Mouse (Mus musculus): ENCODE measurements at regions not wholly inside any gene's neighbourhood (a gene's known extent, or its start where the extent isn't known, plus 50 kb on each side); places are given as distances from the start of the nearest gene placed in this dataset.

DNA sequence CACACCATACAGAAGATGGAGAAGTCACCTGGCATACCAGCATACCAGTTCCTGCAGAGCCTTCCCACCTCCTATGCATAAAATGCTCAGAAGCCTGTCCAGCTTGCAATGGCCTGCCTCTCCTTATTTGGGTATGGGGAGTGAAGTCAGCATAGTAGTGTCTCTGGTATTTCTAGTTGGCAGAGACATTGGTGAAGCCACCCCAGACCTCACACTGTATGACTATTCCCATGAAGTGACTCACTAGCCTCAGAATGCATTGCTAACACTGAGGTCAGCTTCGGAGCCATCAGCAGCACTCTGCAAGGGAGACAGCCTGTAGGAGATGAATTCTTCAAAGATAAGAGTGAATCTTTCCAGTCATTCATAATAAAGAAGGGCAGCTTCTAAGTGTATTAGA, 325.2 kb upstream of the Actbl2 start:
- no peak overlapping the region for H3K27ac ChIP-seq (replicated peaks; ENCODE audit: low read depth, low read length)
- H3K4me2 ChIP-seq (ENCODE audit: low read depth, severe bottlenecking) = no peak overlapping the region
- H3K4me3 ChIP-seq (ENCODE audit: low read depth, low read length) = no peak overlapping the region
- no peak overlapping the region for H3K9ac ChIP-seq (ENCODE audit: low read length)
- WGBS = 98% methylated on average over 1 of the region's 1 CpGs
- ATAC-seq (ENCODE audit: insufficient number of reproducible peaks, low FRiP score, low TSS enrichment, low read depth) = no peak
- DNase-seq (ENCODE audit: low spot score) = no peak
- no peaks in the 10 kb centered on the region for H3K9me3 ChIP-seq (ENCODE audit: control insufficient read depth, low read length)
- no peaks in the 10 kb centered on the region for H3K4me1 ChIP-seq (ENCODE audit: control insufficient read depth, insufficient read depth, low read length)
- no peaks in the 10 kb centered on the region for H3K27me3 ChIP-seq (ENCODE audit: control insufficient read depth, insufficient read depth, low read length)
- H3K36me3 ChIP-seq (ENCODE audit: control insufficient read depth, insufficient read depth, low read length) = no peaks in the 10 kb centered on the region

- Histone ChIP-seq H3K4me3 (ENCODE audit: low read depth, low read length) (no peak overlapping the region), H3K4me1 (ENCODE audit: control insufficient read depth, insufficient read depth, low read length) (0 out of 2 replicates have a peak, but pooled peaks cover 2% of the 10 kb centered on the region), H3K27me3 (ENCODE audit: control insufficient read depth, insufficient read depth, low read length) (no peaks in the 10 kb centered on the region), H3K4me2 (ENCODE audit: low read depth, severe bottlenecking) (no peak overlapping the region), H3K9ac (ENCODE audit: low read length) (no peak overlapping the region), H3K36me3 (ENCODE audit: control insufficient read depth, insufficient read depth, low read length) (no peaks in the 10 kb centered on the region), H3K9me3 (ENCODE audit: control insufficient read depth, low read length) (no peaks in the 10 kb centered on the region), H3K27ac (replicated peaks; ENCODE audit: low read depth, low read length) (no peak overlapping the region)
- ATAC-seq (ENCODE audit: insufficient number of reproducible peaks, low FRiP score, low TSS enrichment, low read depth) (no peak), DNase-seq (ENCODE audit: low spot score) (no peak)
- WGBS = 76% methylated on average over 1 of the region's 1 CpGs
Observed at GRCm38 (mm10) chr13:110941587-110941986, 313.2 kb upstream of the Actbl2 start.

GRCm38 (mm10) chr13:110942986-110943644, 311.7 kb upstream of the Actbl2 start:
- ATAC-seq (ENCODE audit: insufficient number of reproducible peaks, low FRiP score, low TSS enrichment, low read depth) = no peak
- Histone ChIP-seq H3K36me3 (ENCODE audit: control insufficient read depth, insufficient read depth, low read length) (no peaks in the 10 kb centered on the region), H3K9ac (ENCODE audit: low read length) (no peak overlapping the region), H3K4me3 (ENCODE audit: low read depth, low read length) (no peak overlapping the region), H3K4me1 (ENCODE audit: control insufficient read depth, insufficient read depth, low read length) (0 out of 2 replicates have a peak, but pooled peaks cover 2% of the 10 kb centered on the region), H3K4me2 (ENCODE audit: low read depth, severe bottlenecking) (no peak overlapping the region), H3K9me3 (ENCODE audit: control insufficient read depth, low read length) (no peaks in the 10 kb centered on the region), H3K27ac (replicated peaks; ENCODE audit: low read depth, low read length) (no peak overlapping the region), H3K27me3 (ENCODE audit: control insufficient read depth, insufficient read depth, low read length) (no peaks in the 10 kb centered on the region)
- DNase-seq (ENCODE audit: low spot score) = no peak
- WGBS = 69% methylated on average over 4 of the region's 4 CpGs

DNA sequence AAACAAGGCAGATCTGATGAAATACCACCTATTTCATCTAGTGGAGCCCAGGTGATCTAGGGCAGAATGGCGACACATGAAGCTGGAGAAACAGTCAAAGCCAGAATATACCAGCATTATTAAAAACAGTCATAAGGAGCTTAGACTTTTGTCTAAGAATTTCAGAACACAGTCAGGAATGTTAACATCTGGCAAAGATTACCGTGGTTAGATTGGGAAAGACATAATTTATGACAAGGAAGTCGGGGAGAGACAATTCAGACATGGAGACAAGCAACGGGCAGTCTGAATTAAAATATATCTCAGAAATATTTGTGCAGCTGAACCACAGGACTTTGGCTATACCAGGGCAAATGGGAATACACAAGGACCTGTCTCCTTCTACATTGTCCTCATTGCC, 310.8 kb upstream of the Actbl2 start:
- DNase-seq (ENCODE audit: low spot score) (no peak), ATAC-seq (ENCODE audit: insufficient number of reproducible peaks, low FRiP score, low TSS enrichment, low read depth) (no peak)
- no peaks in the 10 kb centered on the region for H3K36me3 ChIP-seq (ENCODE audit: control insufficient read depth, insufficient read depth, low read length)
- H3K27me3 ChIP-seq (ENCODE audit: control insufficient read depth, insufficient read depth, low read length) = no peaks in the 10 kb centered on the region
- H3K4me3 ChIP-seq (ENCODE audit: low read depth, low read length) = no peak overlapping the region
- no peak overlapping the region for H3K27ac ChIP-seq (replicated peaks; ENCODE audit: low read depth, low read length)
- 13% methylated on average over 4 of the region's 4 CpGs for WGBS
- H3K9ac ChIP-seq (ENCODE audit: low read length) = no peak overlapping the region
- no peaks in the 10 kb centered on the region for H3K9me3 ChIP-seq (ENCODE audit: control insufficient read depth, low read length)
- 0 out of 2 replicates have a peak, but pooled peaks cover 2% of the 10 kb centered on the region for H3K4me1 ChIP-seq (ENCODE audit: control insufficient read depth, insufficient read depth, low read length)
- H3K4me2 ChIP-seq (ENCODE audit: low read depth, severe bottlenecking) = no peak overlapping the region; the same call in 1 of the 2 replicates

DNA sequence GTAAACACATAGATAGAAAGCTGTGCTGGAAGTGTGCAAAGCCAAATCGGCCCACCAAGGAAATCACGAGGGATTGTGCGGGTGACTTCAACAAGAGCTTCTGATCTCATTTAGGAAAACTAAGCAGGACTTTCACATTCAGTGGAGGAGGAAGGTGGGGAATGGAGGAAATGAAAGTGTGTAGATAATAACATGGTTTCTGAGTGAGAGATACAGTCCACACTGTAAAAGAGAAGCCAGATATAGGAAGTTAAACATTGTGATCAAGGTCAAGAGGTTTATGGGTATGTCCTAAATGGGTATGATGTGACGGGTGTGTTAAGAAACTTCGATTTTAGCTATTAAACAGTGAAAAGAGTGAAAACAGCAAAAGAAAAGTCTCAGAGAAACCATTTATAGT, 310.1 kb upstream of the Actbl2 start:
- Histone ChIP-seq H3K4me2 (ENCODE audit: low read depth, severe bottlenecking) (no peak overlapping the region), H3K4me3 (ENCODE audit: low read depth, low read length) (no peak overlapping the region), H3K9me3 (ENCODE audit: control insufficient read depth, low read length) (no peaks in the 10 kb centered on the region), H3K4me1 (ENCODE audit: control insufficient read depth, insufficient read depth, low read length) (0 out of 2 replicates have a peak, but pooled peaks cover 2% of the 10 kb centered on the region), H3K9ac (ENCODE audit: low read length) (no peak overlapping the region), H3K27me3 (ENCODE audit: control insufficient read depth, insufficient read depth, low read length) (no peaks in the 10 kb centered on the region), H3K27ac (replicated peaks; ENCODE audit: low read depth, low read length) (no peak overlapping the region), H3K36me3 (ENCODE audit: control insufficient read depth, insufficient read depth, low read length) (no peaks in the 10 kb centered on the region)
- 77% methylated on average over 5 of the region's 5 CpGs for WGBS
- DNase-seq (ENCODE audit: low spot score) (no peak), ATAC-seq (ENCODE audit: insufficient number of reproducible peaks, low FRiP score, low TSS enrichment, low read depth) (no peak)

GRCm38 (mm10) chr13:110960212-110960611, 294.6 kb upstream of the Actbl2 start:
- H3K27ac ChIP-seq (replicated peaks; ENCODE audit: low read depth, low read length) = no peak overlapping the region
- H3K4me1 ChIP-seq (ENCODE audit: control insufficient read depth, insufficient read depth, low read length) = no peaks in the 10 kb centered on the region
- ATAC-seq (ENCODE audit: insufficient number of reproducible peaks, low FRiP score, low TSS enrichment, low read depth) (no peak), DNase-seq (ENCODE audit: low spot score) (no peak)
- no peak overlapping the region for H3K4me3 ChIP-seq (ENCODE audit: low read depth, low read length)
- no peaks in the 10 kb centered on the region for H3K27me3 ChIP-seq (ENCODE audit: control insufficient read depth, insufficient read depth, low read length)
- H3K36me3 ChIP-seq (ENCODE audit: control insufficient read depth, insufficient read depth, low read length) = no peaks in the 10 kb centered on the region
- H3K4me2 ChIP-seq (ENCODE audit: low read depth, severe bottlenecking) = no peak overlapping the region
- no peak overlapping the region for H3K9ac ChIP-seq (ENCODE audit: low read length)
- no peaks in the 10 kb centered on the region for H3K9me3 ChIP-seq (ENCODE audit: control insufficient read depth, low read length)
- WGBS = 70% methylated on average over 5 of the region's 5 CpGs

DNA sequence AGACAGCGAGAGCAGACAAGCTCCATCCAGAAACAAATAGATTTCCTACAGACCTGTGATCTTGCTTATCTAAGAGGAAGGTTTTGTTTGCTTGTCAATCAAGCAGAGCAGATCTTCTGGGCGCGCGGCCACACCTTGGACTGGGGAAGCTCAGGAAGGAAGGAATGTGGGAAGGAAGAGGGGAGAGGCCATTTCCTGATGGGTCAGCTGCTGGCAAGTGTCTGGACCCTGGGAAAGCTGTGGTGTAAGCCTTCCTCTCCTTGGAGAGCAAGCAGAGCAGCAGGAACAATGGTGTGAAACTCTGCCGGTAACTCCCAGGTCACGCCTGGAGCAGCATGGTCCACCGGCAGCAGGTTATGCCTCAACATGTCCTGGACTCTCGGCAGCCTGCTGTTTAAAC, 287.7 kb upstream of the Actbl2 start:
- no peak overlapping the region for H3K27ac ChIP-seq (replicated peaks; ENCODE audit: low read depth, low read length)
- no peak overlapping the region for H3K4me2 ChIP-seq (ENCODE audit: low read depth, severe bottlenecking)
- 66% methylated on average over 8 of the region's 8 CpGs for whole genome bisulfite sequencing

DNA sequence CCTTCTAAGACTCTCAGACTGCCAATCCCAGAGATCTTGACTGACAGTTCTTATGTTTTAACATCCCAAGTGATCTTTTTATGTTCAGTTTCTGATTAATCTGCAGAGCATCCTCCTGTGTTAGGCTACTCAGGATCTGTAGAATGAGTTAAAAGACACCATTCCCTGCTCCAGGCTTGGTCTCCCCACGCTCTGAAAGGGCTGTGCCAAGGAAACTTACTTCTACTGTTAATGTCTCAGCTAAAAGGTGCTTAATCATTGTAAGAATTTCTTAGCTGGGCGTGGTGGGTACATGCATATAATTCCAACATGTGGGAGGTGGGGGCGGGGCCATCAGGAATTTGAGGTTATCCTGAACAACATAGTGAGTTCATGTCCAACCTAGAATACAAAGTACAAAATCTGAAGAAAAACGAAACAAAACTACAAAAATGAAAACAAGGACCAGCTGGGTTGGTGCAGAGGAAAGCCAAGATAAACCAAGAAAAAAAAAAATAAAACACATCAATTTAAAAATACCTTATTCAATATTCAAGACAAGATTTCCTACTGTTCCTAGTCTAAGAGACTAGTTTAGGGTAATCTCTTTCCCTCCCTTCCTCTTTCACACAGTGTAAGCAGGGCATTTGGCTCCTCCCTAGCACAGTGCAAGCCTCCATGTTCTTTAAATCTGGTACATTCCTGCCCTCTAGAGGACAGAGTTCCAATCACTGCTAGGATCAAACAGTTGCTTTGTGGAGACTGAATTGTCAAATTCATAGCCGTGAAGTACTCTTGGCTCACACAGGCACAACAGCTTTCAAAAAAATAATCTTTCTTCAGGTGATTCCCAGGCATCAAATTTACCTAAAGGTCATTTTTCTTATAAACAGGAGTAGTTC, 286.9 kb upstream of the Actbl2 start:
- WGBS = 52% methylated on average over 5 of the region's 5 CpGs

More for the DNA sequence above, 287.7 kb upstream of the Actbl2 start:
- Histone ChIP-seq H3K9ac (ENCODE audit: low read length) (no peak overlapping the region), H3K36me3 (ENCODE audit: control insufficient read depth, insufficient read depth, low read length) (no peaks in the 10 kb centered on the region), H3K27me3 (ENCODE audit: control insufficient read depth, insufficient read depth, low read length) (no peaks in the 10 kb centered on the region), H3K4me1 (ENCODE audit: control insufficient read depth, insufficient read depth, low read length) (peaks cover 3% of the 10 kb centered on the region; the same call in 1 of the 2 replicates), H3K4me3 (ENCODE audit: low read depth, low read length) (no peak overlapping the region), H3K9me3 (ENCODE audit: control insufficient read depth, low read length) (no peaks in the 10 kb centered on the region)
- peak; percentile 32 for DNase-seq (ENCODE audit: low spot score)
- no peak for ATAC-seq (ENCODE audit: insufficient number of reproducible peaks, low FRiP score, low TSS enrichment, low read depth)

More for the DNA sequence above, 286.9 kb upstream of the Actbl2 start:
- Histone ChIP-seq H3K9ac (ENCODE audit: low read length) (no peak overlapping the region), H3K4me2 (ENCODE audit: low read depth, severe bottlenecking) (no peak overlapping the region), H3K4me1 (ENCODE audit: control insufficient read depth, insufficient read depth, low read length) (peaks cover 3% of the 10 kb centered on the region; the same call in 1 of the 2 replicates), H3K4me3 (ENCODE audit: low read depth, low read length) (no peak overlapping the region), H3K27ac (replicated peaks; ENCODE audit: low read depth, low read length) (no peak overlapping the region), H3K27me3 (ENCODE audit: control insufficient read depth, insufficient read depth, low read length) (no peaks in the 10 kb centered on the region), H3K9me3 (ENCODE audit: control insufficient read depth, low read length) (no peaks in the 10 kb centered on the region), H3K36me3 (ENCODE audit: control insufficient read depth, insufficient read depth, low read length) (no peaks in the 10 kb centered on the region)
- DNase-seq (ENCODE audit: low spot score) (peak; percentile 66), ATAC-seq (ENCODE audit: insufficient number of reproducible peaks, low FRiP score, low TSS enrichment, low read depth) (peak; percentile 83)
